Mouse (Mus musculus): Measurements from ENCODE around the gene Dr1.

- TF ChIP-seq CTCF (IDR thresholded peaks at IDR 0.05; ENCODE audit: insufficient read depth, low read depth, low read length) = no peak
- TF ChIP-seq POLR2A (IDR thresholded peaks at IDR 0.05; ENCODE audit: insufficient read depth, low read depth, low read length) = no peak
Measured at GRCm38 (mm10) chr5:108301567-108301966, 32.9 kb downstream of the Dr1 start.

Data from olfactory bulb, adult 2 months (tissue).